14 mouse cellular contexts compared by ENCODE assay signal in the genomic region with DNA sequence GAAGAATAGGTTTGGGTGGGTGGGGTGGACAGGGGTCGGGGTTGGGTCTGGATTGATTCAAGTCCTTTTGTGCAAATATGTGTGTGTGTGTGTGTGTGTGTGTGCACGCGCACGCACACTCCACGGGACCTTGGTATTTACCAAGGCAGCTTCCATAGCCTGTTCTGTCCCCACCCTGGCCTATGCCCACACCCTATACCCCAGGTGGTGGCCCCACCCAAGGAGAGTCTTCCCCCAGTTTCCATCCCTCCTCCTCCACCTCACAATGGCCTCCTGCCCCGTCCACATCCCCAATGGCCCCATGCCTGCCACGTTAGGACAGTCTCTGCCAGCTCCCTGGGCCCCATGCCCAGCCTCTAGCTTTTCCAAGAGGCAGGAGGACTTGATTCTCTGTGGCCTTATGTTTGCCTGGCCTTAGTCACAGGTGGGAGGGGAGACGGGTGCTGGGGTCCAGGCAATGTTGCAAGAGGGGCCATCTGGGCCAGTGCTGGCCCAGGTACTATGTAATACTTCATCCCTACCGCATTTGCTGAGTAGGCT. TPM values are rescaled to one million over a fixed set of nuclear protein-coding genes. Genes with fewer than 3 reads are reported as not detected.
DNase-seq lines count a peak whose midpoint lies in the region; ATAC-seq lines count a peak whose summit lies in the region.
"Had no signal": no experiment of that assay in that cellular context is flagged by ENCODE, and none has a peak within 500 bp of the region (broad histone marks: within the 10 kb centered on the region; RNA-seq: fewer than 3 reads in every experiment).

No protein-coding gene starts in this region.

- no peak overlapping the region for H3K4me3 ChIP-seq in midbrain, embryonic 15.5 days
- H3K4me3 ChIP-seq: forebrain, embryonic 15.5 days had no signal

- H3K9me3 ChIP-seq in midbrain, embryonic 15.5 days = no peaks in the 10 kb centered on the region
- H3K9me3 ChIP-seq: forebrain, embryonic 15.5 days had no signal

- no peak overlapping the region for H3K9ac ChIP-seq in midbrain, embryonic 15.5 days
- H3K9ac ChIP-seq: forebrain, embryonic 15.5 days; liver, postnatal 0 days had no signal

- peaks cover 21% of the 10 kb centered on the region for H3K4me1 ChIP-seq in midbrain, embryonic 15.5 days

- DNase-seq in adrenal gland, postnatal 25 days = peak; percentile 61
- no peak for DNase-seq in adrenal gland, adult 8-10 months
- peak; percentile 44 to 58 for DNase-seq in layer of hippocampus, postnatal 14 days (ENCODE audit: low spot score in 2 of 2)
- DNase-seq in layer of hippocampus, adult 8-10 months (ENCODE audit: low spot score in 2 of 2) = no peak
- peak; percentile 89 to 91 for DNase-seq in cerebellum, adult 18-20 months
- peak; percentile 13 for DNase-seq in skeletal muscle tissue, adult 2 months (ENCODE audit: low read depth, low spot score)
- DNase-seq in kidney, adult 11 months = no peak
- DNase-seq: liver, postnatal 0 days had no signal

- H3K27me3 ChIP-seq in midbrain, embryonic 15.5 days (replicated peaks) = no peaks in the 10 kb centered on the region
- H3K27me3 ChIP-seq: forebrain, embryonic 15.5 days had no signal

- WGBS in midbrain, embryonic 15.5 days = 72% methylated on average over 9 of the region's 9 CpGs

- H3K4me2 ChIP-seq in midbrain, embryonic 15.5 days = no peak overlapping the region
- H3K4me2 ChIP-seq: forebrain, embryonic 15.5 days had no signal

- no peak overlapping the region for H3K27ac ChIP-seq in midbrain, embryonic 15.5 days
- H3K27ac ChIP-seq: forebrain, embryonic 15.5 days had no signal

- no peak for ATAC-seq in midbrain, embryonic 15.5 days (replicated peaks)
- ATAC-seq: forebrain, embryonic 15.5 days; intestine, postnatal 0 days; liver, postnatal 0 days had no signal

- no peaks in the 10 kb centered on the region for H3K36me3 ChIP-seq in midbrain, embryonic 15.5 days (replicated peaks)
- H3K36me3 ChIP-seq: forebrain, embryonic 15.5 days had no signal

RNA-seq across cellular contexts. Expression of gene Spdef, which starts 7.6 kb away (rescaled TPM):
- not detected in 2 replicates for total RNA-seq in adrenal gland, postnatal 25 days (2021)
- under 1 TPM in 1 of 4 experiments, not detected in 3; 0.37 TPM for total RNA-seq in adrenal gland, adult 8-10 months (2022)
- total RNA-seq in layer of hippocampus, postnatal 14 days (2021) = under 1 TPM; 0.25 to 0.26 TPM
- total RNA-seq in layer of hippocampus, adult 8-10 months (2022) = under 1 TPM in 3 of 4 experiments, not detected in 1; 0.25 to 0.63 (median 0.31) TPM
- polyA plus RNA-seq in midbrain, embryonic 15.5 days (2015; fragmentation: Nextera tagmentation; extraction: Ambion mirVana) = 1.6 and 1.8 TPM in 2 replicates
- total RNA-seq: megakaryocyte, adult 5-6 weeks; MEL had no signal
- polyA plus RNA-seq: embryonic facial prominence, embryonic 11.5 days; liver, postnatal 0 days had no signal

Comparison
In these comparisons a context has a peak if more than half of its experiments do, and no peak if none do; other contexts are left out.
1. DNase-seq: peak in adrenal gland, postnatal 25 days (single experiment), layer of hippocampus, postnatal 14 days (2 of 2), cerebellum, adult 18-20 months (2 of 2) and skeletal muscle tissue, adult 2 months (single experiment); none in adrenal gland, adult 8-10 months (single experiment), layer of hippocampus, adult 8-10 months (0 of 2) and kidney, adult 11 months (single experiment).